Mouse (Mus musculus): ENCODE results near the gene Taar8b.
A peak's percentile ranks its signal among the peaks of the same experiment; 100 is the strongest.
"Not testable (repeated sequence)": the region's sequence is repeated elsewhere in the genome, so short reads cannot be mapped to it uniquely, and the experiment has no call there.

Taar8b gene

GRCm38 (mm10) chr10:24092194-24092593 is at the start of gene Taar8b:
Gene Taar8b, minus strand, starts transcription at chr10:24092294.
- no peak for DNase-seq (ENCODE audit: low spot score)

DNA sequence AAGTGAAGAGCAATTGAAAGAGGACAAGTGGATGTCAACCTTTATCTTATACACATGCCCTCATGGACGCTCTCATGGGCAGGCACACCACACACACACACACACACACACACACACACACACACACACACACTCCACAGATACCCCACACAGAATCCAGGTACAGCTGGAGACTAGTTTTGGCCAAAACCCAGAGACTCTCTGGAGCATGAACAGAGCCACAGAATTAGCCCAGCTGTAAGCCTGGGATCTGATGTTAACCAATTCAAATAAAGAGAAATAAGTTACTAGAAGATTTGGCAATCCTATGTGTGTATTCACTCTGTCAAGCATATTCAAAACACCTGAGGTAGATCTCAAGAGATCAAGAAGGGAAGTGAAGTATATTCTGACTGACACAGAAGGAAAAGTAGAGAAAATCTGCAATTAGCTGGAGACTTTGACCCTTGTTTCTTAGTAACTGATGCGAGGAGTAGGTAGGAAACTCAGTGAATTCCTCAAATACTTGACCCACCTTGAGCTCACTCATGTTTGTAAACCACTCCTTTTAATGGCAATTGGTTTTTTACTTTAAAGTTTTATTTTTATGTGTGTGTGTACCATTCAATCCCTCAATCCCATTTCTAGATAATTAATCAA is 46.6 kb upstream of the Taar8b start:
- no peak for DNase-seq (ENCODE audit: low spot score)

GRCm38 (mm10) chr10:24134071-24134645 is 42.1 kb upstream of the Taar8b start:
- DNase-seq (ENCODE audit: low spot score), result no peak

DNA sequence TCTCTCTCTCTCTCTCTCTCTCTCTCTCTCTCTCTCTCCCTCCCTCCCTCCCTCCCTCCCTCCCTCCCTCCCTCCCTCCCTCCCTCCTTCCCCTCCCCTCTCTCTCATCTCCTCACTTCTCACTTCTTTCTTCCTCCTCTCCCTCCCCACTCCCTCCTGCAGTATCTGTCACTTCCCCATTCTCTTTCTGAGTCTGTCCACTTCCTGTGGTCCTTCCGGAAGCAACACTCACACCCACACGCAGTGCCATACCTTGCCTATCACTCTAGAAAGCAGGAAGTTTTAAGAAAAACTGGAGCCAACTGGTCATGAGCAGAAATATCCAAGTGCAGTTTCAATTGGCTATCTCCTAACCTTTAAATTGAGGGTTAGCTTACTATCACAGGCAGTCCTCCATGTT is 41.0 kb upstream of the Taar8b start:
- DNase-seq (ENCODE audit: low spot score), result no peak

- peak; percentile 53 for DNase-seq (ENCODE audit: low spot score)
Observed at GRCm38 (mm10) chr10:24132273-24132672, 40.2 kb upstream of the Taar8b start.

DNA sequence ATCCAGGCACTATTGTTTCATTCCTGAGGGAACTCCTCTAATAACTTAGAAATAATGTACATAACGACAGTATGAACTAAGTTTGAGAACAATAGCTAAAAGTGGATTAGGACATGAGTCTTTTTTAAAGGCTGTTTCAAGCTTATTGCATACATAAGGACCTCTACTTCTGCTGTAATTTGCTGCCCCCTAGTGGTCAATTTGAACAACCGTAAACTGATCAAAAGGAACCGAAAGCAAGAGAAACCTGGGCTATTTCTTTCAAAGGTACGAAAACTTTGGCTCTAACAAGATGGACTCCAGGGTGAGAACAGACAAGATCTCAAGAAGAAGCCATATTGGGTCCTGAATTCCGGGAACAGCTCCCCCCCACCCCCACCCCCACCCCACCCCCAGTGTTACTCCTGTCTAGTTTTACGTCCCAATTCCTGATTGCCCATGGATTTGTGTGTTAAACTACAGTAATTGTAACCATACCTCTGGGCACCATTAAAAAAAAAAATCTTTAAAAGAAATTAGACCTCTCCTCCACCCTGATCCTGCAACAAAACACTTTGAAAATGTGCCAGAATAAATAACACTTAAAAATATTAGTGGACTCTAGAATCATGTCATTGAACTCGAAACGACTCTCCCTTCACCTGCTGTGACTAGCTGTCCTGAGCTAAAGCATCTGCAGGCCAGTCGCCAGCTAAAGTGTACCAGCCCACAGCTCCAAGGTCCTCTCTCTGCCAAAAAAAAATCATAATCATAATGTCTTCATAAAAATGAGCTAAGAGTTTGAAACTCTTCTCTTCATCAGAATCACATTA is 39.6 kb upstream of the Taar8b start:
- DNase-seq (ENCODE audit: low spot score), result peak; percentile 52

DNA sequence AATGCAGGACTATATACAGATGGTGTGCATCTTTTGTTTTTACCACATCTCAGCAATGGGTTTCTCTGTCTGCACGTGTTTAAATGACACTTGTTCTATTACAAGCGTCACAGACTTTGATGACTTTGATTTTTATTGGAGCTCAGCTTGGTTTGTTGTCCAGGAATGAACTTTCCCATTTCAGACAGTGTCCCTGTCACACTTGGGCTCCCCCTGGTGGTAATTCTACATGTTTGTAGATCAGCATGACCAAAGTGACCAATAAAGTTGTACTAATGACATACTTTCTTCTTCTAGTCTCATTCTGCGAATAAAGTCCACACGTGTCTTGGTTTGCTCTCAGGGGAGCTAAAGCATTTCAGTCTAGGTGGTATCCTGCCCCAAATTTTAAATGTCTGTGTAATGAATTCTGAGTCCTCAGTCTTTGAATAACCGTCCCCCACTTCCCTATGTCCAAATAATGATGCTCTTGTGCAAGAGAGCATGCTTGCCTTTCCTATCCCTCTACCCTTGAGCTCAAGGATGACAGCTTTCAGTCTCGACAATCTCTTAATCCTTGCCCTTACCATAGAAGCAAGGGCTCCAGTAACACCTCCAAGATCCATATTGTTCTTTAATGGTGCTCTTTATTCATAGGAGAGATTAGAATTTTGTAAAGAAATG is 19.2 kb upstream of the Taar8b start:
- DNase-seq (ENCODE audit: low spot score), result no peak

DNA sequence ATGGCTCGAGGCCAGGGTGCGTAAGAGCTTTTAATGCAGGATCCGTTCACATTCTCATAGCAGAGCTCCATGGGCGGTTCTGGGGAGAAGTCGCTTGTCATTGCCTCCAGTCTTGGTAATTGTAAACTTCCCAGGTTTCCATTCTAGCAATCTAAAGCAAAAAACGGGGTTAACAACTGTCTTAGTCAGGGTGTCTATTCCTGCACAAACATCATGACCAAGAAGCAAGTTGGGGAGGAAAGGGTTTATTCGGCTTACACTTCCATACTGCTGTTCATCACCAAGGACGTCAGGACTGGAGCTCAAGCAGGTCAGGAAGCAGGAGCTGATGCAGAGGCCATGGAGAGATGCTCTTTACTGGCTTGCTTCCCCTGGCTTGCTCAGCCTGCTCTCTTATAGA is 17.3 kb upstream of the Taar8b start, which contains the start of gene Taar9:
TSS of gene Taar9 (minus strand) at position 101 of the 400 bp plus-strand sequence.
- DNase-seq (ENCODE audit: low spot score), result not testable (repeated sequence)

DNA sequence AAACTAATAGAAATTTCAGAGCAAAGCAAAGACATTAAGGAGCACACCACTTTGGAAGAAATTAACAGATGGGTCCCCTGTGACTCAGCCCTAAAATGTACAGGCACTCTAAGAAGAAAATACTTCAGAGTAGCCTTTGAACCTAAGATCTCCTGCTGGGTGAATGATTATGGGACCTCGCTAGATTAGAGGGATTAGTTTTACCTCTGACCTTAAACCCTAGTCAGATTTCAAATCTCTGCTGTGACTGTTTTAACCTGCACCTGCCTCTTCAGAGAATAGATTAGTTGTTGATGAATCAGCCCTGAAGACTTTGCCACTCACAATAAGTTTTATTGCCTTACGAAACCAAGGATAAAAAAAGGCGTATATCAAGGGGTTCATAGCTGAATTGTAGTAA is 16.1 kb upstream of the Taar8b start:
- DNase-seq (ENCODE audit: low spot score), result no peak

- no peak for DNase-seq (ENCODE audit: low spot score)
Observed at GRCm38 (mm10) chr10:24107747-24108146, 15.7 kb upstream of the Taar8b start.

- DNase-seq (ENCODE audit: low spot score), result not testable (repeated sequence)
Observed at GRCm38 (mm10) chr10:24103299-24103698, 11.2 kb upstream of the Taar8b start.

DNA sequence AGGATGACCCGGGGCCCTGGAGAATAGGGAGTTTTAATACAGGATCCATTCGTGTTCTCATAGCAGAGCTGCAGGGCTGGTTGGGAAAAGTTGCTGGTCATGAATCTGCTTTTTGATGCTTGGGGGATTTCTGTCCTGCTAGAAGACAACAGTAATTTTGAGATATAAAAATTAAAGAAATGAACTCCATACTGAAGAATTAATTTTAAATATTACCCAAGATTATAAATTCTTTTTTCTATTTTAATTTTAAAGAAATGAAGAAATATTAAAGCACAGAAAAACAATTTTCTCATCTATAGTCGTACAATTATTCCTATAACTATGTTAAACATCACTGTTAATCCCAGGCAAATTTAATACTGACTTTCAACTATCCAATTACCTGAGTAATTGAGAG is 9.7 kb upstream of the Taar8b start, which contains the start of gene Taar8c:
TSS of gene Taar8c (minus strand) at position 101 of the 400 bp plus-strand sequence.
- DNase-seq (ENCODE audit: low spot score), result not testable (repeated sequence)

DNA sequence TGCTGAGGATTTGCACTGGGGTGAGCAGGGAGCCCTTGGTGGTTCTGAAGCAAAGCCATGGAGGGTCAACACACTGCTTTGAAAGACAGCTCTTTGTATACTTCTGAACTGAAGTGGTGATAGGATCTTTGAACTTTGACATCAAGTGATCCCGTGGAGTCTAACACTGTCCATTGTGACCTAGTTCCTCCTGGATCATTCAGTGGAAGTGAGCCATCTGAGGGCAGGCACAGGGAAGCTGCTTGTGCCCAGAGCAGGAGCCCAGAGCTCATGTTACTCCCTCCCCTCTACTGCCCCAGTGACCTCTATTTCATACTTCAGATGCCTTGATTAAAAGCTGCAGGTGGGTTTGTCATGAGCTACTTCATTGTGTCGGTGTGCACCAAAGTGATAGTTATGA is 4.9 kb upstream of the Taar8b start:
- not testable (repeated sequence) for DNase-seq (ENCODE audit: low spot score)

DNA sequence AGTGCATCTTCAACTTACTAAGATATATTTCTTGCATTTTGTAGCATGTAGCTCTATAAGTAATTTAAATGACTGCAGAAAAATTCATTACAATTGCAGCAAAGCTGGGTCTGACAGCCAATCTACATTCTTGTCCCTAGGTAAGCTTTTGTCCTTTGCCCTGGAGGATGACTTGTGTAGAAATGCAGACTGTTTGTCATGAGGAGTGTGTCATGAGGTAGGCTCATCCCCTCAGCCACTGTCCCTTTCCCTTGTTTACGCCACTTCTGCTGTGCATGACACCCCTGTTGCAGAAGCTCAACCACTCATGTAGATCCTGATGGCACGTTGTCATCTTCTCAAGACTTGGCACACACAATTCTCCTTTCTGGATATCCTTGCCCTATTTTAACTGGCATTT is 4.9 kb downstream of the Taar8b start:
- no peak for DNase-seq (ENCODE audit: low spot score)

GRCm38 (mm10) chr10:24086555-24086954 is 5.5 kb downstream of the Taar8b start:
- no peak for DNase-seq (ENCODE audit: low spot score)

DNA sequence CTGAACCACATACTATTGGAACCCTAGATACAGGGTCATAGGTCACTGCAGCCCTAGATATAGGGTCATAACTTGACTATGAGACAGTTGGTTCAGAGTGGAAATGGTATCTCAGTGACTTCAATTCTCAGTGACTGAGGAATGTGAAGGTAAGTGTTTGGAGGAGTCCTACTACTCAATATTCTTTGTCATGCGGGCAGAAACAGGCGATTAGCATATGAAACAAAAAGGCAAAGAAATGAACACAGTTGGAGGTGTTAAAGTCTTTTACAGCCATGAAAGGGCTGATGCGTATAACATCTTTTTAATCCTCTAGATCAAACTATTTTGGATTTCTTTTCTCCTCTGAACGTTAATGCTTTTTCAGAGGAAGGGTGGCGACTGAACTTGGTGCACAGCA is 6.2 kb downstream of the Taar8b start:
- DNase-seq (ENCODE audit: low spot score), result no peak

DNA sequence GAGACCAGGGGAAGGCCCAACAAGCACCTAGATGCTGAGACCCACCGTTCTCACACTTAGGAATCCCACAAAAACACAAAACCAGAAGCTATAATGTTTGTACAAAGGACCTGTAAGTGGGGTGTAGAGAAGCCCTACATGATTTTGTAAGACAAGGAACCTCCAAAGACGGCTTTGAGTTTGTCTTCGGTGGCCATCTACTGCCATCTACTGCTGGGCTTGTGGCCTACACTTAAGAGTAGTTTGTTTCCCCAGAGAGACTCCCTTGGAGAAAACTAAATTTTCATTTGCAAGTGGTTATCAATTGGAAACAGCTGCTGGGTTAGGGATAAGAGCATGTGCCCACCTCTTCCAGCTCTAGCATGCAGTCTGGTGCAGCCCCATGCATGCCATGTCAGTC is 11.9 kb downstream of the Taar8b start:
- no peak for DNase-seq (ENCODE audit: low spot score)

GRCm38 (mm10) chr10:24076200-24076599 is 15.9 kb downstream of the Taar8b start, which contains the start of gene Taar8a:
Gene Taar8a, plus strand, starts transcription at chr10:24076500.
- not testable (repeated sequence) for DNase-seq (ENCODE audit: low spot score)

GRCm38 (mm10) chr10:24074751-24075150 is 17.3 kb downstream of the Taar8b start:
- not testable (repeated sequence) for DNase-seq (ENCODE audit: low spot score)

GRCm38 (mm10) chr10:24058986-24059385 is 33.1 kb downstream of the Taar8b start:
- no peak for DNase-seq (ENCODE audit: low spot score)

- no peak for DNase-seq (ENCODE audit: low spot score)
Observed at GRCm38 (mm10) chr10:24052039-24052438, 40.1 kb downstream of the Taar8b start.

- no peak for DNase-seq (ENCODE audit: low spot score)
Observed at GRCm38 (mm10) chr10:24049210-24049609, 42.9 kb downstream of the Taar8b start, which contains the start of gene Taar7f. Gene Taar7f, plus strand, starts transcription at chr10:24049510.

Data from testis, postnatal 14 days (tissue).